Mouse (Mus musculus) ES-E14 (cell line): ENCODE results near the gene Gpank1. TPM values are rescaled to one million over a fixed set of nuclear protein-coding genes. Genes with fewer than 3 reads are reported as not detected.

Experiments used
- DNase-seq: peaks from one replicate; pipeline ENCODE4 v3.0.0-alpha.2; 2013; ENCODE audit warnings: low read depth, low spot score
- H3K27ac ChIP-seq: 2 replicates; pipeline ENCODE4 v1.5.1; 2012; ENCODE audit warnings: low read depth, mild to moderate bottlenecking, low read length, moderate library complexity, mixed read lengths; ENCODE audit not compliant: poor library complexity, insufficient read depth, severe bottlenecking
- H3K36me3 ChIP-seq: 2 replicates; pipeline ENCODE4 v1.6.1; 2012; ENCODE audit warnings: mild to moderate bottlenecking, low read length, moderate library complexity, mixed read lengths; ENCODE audit not compliant: control insufficient read depth, poor library complexity, insufficient read depth, severe bottlenecking
- H3K4me1 ChIP-seq, 2 experiments: fragments of 150-350 bp in 1 of 2; sonication (generic) in 1 of 2; 2 replicates each; pipeline ENCODE4 v1.6.1; 2012; ENCODE audit warnings: low read length in 2 of 2, mild to moderate bottlenecking in 1 of 2, mixed read lengths in 1 of 2; ENCODE audit not compliant: control insufficient read depth in 2 of 2, insufficient read depth in 2 of 2, poor library complexity in 1 of 2
- H3K4me3 ChIP-seq, 2 experiments: fragments of 150-350 bp in 1 of 2; sonication (generic) in 1 of 2; 2 replicates each; pipeline ENCODE4 v1.5.1; 2012; ENCODE audit warnings: low read length in 2 of 2, low read depth in 1 of 2, mild to moderate bottlenecking in 1 of 2, mixed read lengths in 1 of 2; ENCODE audit not compliant: insufficient read depth in 1 of 2, poor library complexity in 1 of 2, severe bottlenecking in 1 of 2
- H3K9ac ChIP-seq: 2 replicates; pipeline ENCODE4 v1.6.1; 2012; ENCODE audit warnings: low read depth, mild to moderate bottlenecking, low read length, mixed read lengths; ENCODE audit not compliant: poor library complexity, insufficient read depth, severe bottlenecking
- H3K9me3 ChIP-seq: fragments of 150-350 bp; sonication (generic); 2 replicates; pipeline ENCODE4 v1.6.1; 2012; ENCODE audit warnings: low read depth, mild to moderate bottlenecking, low read length; ENCODE audit not compliant: control insufficient read depth, insufficient read depth
- CHD2 ChIP-seq: IDR thresholded peaks from 2 replicates; pipeline ENCODE4 v1.6.1; 2014; ENCODE audit warnings: mild to moderate bottlenecking, low read depth, low read length, inconsistent platforms
- HCFC1 ChIP-seq: IDR thresholded peaks from 2 replicates; pipeline ENCODE4 v1.6.1; 2012; ENCODE audit warnings: low read length, inconsistent platforms, borderline replicate concordance; ENCODE audit not compliant: insufficient read depth
- MAFK ChIP-seq: IDR thresholded peaks from 2 replicates; pipeline ENCODE4 v1.6.1; 2014; ENCODE audit warnings: mild to moderate bottlenecking, low read depth, low read length, inconsistent platforms; ENCODE audit not compliant: insufficient read depth
- ZC3H11A ChIP-seq: IDR thresholded peaks from 2 replicates; pipeline ENCODE4 v1.6.1; 2012; ENCODE audit warnings: low read depth, mild to moderate bottlenecking, inconsistent platforms, low read length, borderline replicate concordance
- ZNF384 ChIP-seq: IDR thresholded peaks from 2 replicates; pipeline ENCODE4 v1.6.1; 2012; ENCODE audit warnings: low read depth, low read length, inconsistent platforms
- in situ Hi-C, 2 experiments: fragments of 600-800 bp; cut with MboI; formaldehyde crosslinking; loops; one replicate each; pipeline ENCODE4 v1.15.1; 2025; ENCODE audit warnings: low sequenced_read_pairs in 2 of 2, inconsistent platforms in 1 of 2; ENCODE audit not compliant: unreplicated experiment in 2 of 2
- total RNA-seq: library from RNA; depleted of rRNA; stranded (reverse); fragments of 300-350 nt; gene quantifications from 2 replicates; pipeline ENCODE4 v1.2.3, GENCODE M21; 2012

Gene Gpank1
- total RNA-seq, 1 experiment: 31.1 TPM

- peak; percentile 81 for DNase-seq
- H3K4me3 ChIP-seq: peak within 1 kb of the TSS; percentile 74 to 85
- H3K27ac ChIP-seq: peak within 1 kb of the TSS; percentile 74; the same call in 1 of the 2 replicates
- in situ Hi-C loops: no loop called here
- TF ChIP-seq HCFC1 (no peak), ZNF384 (0 out of 2 replicates have a peak, but pooled peaks have one; percentile 43)
- peak within 1 kb of the TSS; percentile 97 for H3K9ac ChIP-seq
- H3K4me1 ChIP-seq: peaks cover 0 to 2% of the 10 kb centered on the region in 2 experiments; a peak in 1 of 4 replicates
- H3K36me3 ChIP-seq: peaks cover 4% of the 10 kb centered on the region; the same call in 1 of the 2 replicates
- no peaks in the 10 kb centered on the region for H3K9me3 ChIP-seq
Observed at GRCm38 (mm10) chr17:35088825-35089644, 32.2 kb upstream of the Gpank1 start, which contains the start of gene Abhd16a. Gene Abhd16a, plus strand, starts transcription at chr17:35089263.

GRCm38 (mm10) chr17:35090166-35090932 lies 30.9 kb upstream of the Gpank1 start:
- H3K4me1 ChIP-seq: peaks cover 0 to 2% of the 10 kb centered on the region in 2 experiments; a peak in 1 of 4 replicates
- no peak overlapping the region for H3K9ac ChIP-seq
- TF ChIP-seq ZNF384 (no peak), CHD2 (no peak), ZC3H11A (no peak), HCFC1 (no peak), MAFK (no peak)
- no peak for DNase-seq
- in situ Hi-C loops: no loop called here
- H3K27ac ChIP-seq: no peak overlapping the region
- peak overlapping the region in 1 of 2 experiments; percentile 74; a peak in 2 of 4 replicates for H3K4me3 ChIP-seq
- no peaks in the 10 kb centered on the region for H3K9me3 ChIP-seq
- H3K36me3 ChIP-seq: peaks cover 8% of the 10 kb centered on the region; the same call in 1 of the 2 replicates

GRCm38 (mm10) chr17:35092403-35093198 lies 28.7 kb upstream of the Gpank1 start:
- TF ChIP-seq MAFK (no peak), ZNF384 (no peak), CHD2 (no peak), HCFC1 (no peak), ZC3H11A (no peak)
- no peak for DNase-seq

GRCm38 (mm10) chr17:35094475-35095365 lies 26.5 kb upstream of the Gpank1 start:
- H3K9me3 ChIP-seq: no peaks in the 10 kb centered on the region
- peaks cover 16% of the 10 kb centered on the region; the same call in 1 of the 2 replicates for H3K36me3 ChIP-seq
- H3K9ac ChIP-seq: no peak overlapping the region
- H3K4me3 ChIP-seq: no peak overlapping the region
- no peak for DNase-seq
- no peak for TF ChIP-seq ZC3H11A
- TF ChIP-seq CHD2: no peak
- no peak for TF ChIP-seq MAFK
- no peak for TF ChIP-seq ZNF384
- TF ChIP-seq HCFC1: no peak
- in situ Hi-C loops: no loop called here
- H3K27ac ChIP-seq: no peak overlapping the region
- peaks cover 0 to 4% of the 10 kb centered on the region in 2 experiments; a peak in 1 of 4 replicates for H3K4me1 ChIP-seq

More at GRCm38 (mm10) chr17:35092403-35093198, 28.7 kb upstream of the Gpank1 start:
- no peak overlapping the region for H3K27ac ChIP-seq
- no peaks in the 10 kb centered on the region for H3K9me3 ChIP-seq
- H3K9ac ChIP-seq: no peak overlapping the region
- in situ Hi-C loops: no loop called here
- peaks cover 0 to 2% of the 10 kb centered on the region in 2 experiments; a peak in 1 of 4 replicates for H3K4me1 ChIP-seq
- peaks cover 12% of the 10 kb centered on the region; the same call in 1 of the 2 replicates for H3K36me3 ChIP-seq
- no peak overlapping the region for H3K4me3 ChIP-seq
